Mouse (Mus musculus): ENCODE results near the gene Ankrd37.

The Ankrd37 gene

DNA sequence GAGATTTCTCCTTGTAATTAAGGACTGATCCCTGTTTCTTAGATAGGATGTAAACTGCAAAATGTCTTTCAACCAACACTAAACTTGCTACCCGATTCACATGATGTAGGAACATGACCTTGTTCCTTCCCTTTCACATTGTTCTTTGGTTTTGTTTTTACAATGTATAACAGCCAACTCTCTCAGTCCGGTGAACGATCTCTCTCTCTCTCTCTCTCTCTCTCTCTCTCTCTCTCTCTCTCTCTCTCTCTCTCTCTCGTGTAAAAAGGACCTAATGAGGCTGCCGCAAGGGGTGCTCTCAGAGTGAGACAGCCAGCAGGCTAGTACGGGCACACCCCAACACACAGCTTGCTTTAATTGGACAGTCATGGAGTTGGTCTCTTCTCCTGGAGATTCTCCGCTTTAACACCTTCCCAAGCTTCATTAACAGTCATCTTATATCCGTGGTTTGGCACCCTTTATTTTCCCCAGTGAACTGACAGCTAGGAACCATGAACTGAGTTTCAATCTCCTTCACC, 31.5 kb downstream of the Ankrd37 start:
- peak; percentile 19 for DNase-seq (ENCODE audit: low spot score)

DNA sequence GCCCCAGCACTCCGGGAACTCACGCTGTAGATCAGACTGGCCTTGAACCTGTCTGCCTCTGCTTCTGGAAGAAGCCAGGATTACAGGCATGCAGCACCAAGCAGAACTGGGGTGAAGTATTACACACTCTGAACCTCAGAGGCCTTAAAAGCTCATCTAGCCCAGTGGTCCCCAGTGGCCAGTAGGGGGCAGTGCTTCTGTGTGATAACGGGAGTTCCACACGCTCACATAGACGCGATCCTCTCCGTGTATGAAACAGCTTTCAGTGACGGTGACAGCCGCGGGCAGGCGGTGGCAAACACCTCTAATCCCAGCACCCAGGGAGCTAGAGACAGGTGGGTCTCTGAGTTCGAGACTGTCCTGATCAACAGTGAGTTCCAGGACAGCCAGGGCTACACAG, 34.6 kb downstream of the Ankrd37 start:
- no peak for DNase-seq (ENCODE audit: low spot score)

DNA sequence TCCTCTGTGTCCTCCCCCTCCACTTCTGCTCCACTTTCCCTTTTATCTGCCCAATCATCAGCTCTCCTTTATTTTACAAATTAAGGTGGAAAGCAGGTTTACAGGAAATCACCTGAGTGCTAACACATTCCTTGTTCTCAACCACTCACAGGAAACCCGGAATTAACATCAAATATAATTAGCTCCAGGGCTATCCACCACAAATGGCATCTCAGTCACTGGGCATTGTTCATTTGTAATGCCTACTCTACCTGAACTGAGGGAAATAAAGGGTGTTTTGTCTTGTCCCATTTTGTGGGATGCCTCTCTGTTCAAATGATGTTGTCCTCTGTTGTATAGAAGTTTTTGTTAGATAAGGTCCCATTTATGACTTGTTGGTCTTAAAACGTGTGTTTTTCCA, 54.9 kb downstream of the Ankrd37 start:
- DNase-seq (ENCODE audit: low spot score): no peak

Measured in retina, embryonic 14.5 days (tissue).